ENCODE assay signal across 20 mouse cellular contexts in genomic region chr1:100079812-100080211, GRCm38 (mm10).
DNase-seq lines count a peak whose midpoint lies in the region; ATAC-seq and TF ChIP-seq lines count a peak whose summit lies in the region.
"Had no signal": no experiment of that assay in that cellular context is flagged by ENCODE, and none has a peak within 500 bp of the region (broad histone marks: within the 10 kb centered on the region; RNA-seq: fewer than 3 reads in every experiment).

No protein-coding gene starts in this region.

- no peak overlapping the region for H3K27ac ChIP-seq in liver, postnatal 0 days (ENCODE audit: low read depth)
- H3K27ac ChIP-seq: embryonic facial prominence, embryonic 10.5 days; heart, adult 2 months; heart, embryonic 15.5 days; hindbrain, embryonic 13.5 days; hindbrain, postnatal 0 days had no signal

- no peak overlapping the region for H3K9ac ChIP-seq in liver, postnatal 0 days (replicated peaks)
- H3K9ac ChIP-seq: heart, embryonic 15.5 days; hindbrain, embryonic 13.5 days had no signal

- no peak overlapping the region for H3K4me2 ChIP-seq in liver, postnatal 0 days (ENCODE audit: low read depth, low read length)
- H3K4me2 ChIP-seq: heart, embryonic 11.5 days; heart, embryonic 15.5 days; hindbrain, embryonic 13.5 days had no signal

- TF ChIP-seq EP300 in liver, postnatal 0 days (IDR thresholded peaks at IDR 0.05; ENCODE audit: low read depth), result no peak

- TF ChIP-seq CTCF in liver, postnatal 0 days (IDR thresholded peaks at IDR 0.05; ENCODE audit: low read depth), result no peak

- peaks cover 4% of the 10 kb centered on the region; the same call in 1 of the 2 replicates for H3K9me3 ChIP-seq in liver, postnatal 0 days (ENCODE audit: low read length)
- H3K9me3 ChIP-seq: embryonic facial prominence, embryonic 10.5 days; heart, embryonic 15.5 days; hindbrain, embryonic 13.5 days had no signal

- H3K4me1 ChIP-seq in liver, postnatal 0 days (ENCODE audit: insufficient read depth), result no peaks in the 10 kb centered on the region
- H3K4me1 ChIP-seq: embryonic facial prominence, embryonic 10.5 days; heart, embryonic 15.5 days; hindbrain, embryonic 13.5 days had no signal

- no peak for DNase-seq in liver, postnatal 0 days
- DNase-seq in liver, result no peak
- DNase-seq in c-Kit-positive CD71-negative TER-119-negative erythroid progenitor cells, embryonic 14.5 days (ENCODE audit: low read depth), result peak; percentile 10
- DNase-seq in right cerebral cortex, postnatal 14 days, result no peak
- DNase-seq: adrenal gland, adult 8-10 months; adrenal gland, postnatal 36 days; cerebellum, adult 11-12 months; cerebellum, adult 9-10 months; cerebellum, postnatal 25 days; heart, adult 2 months; heart, postnatal 14 days had no signal

- no peak overlapping the region for H3K4me3 ChIP-seq in liver, postnatal 0 days (ENCODE audit: low read depth, low read length)
- H3K4me3 ChIP-seq: embryonic facial prominence, embryonic 10.5 days; heart, adult 2 months; heart, embryonic 15.5 days; hindbrain, embryonic 13.5 days had no signal

- peak; percentile 61 for ATAC-seq in liver, postnatal 0 days
- peak; percentile 100 for ATAC-seq in megakaryocyte progenitor cell, adult 5-6 weeks (replicated peaks; ENCODE audit: poor library complexity)
- no peak for ATAC-seq in CD4-positive, CD25-positive, alpha-beta regulatory T cell, adult 4 months
- no peak for ATAC-seq in megakaryocyte-erythroid progenitor cell, adult 5-6 weeks (replicated peaks; ENCODE audit: low FRiP score, low TSS enrichment, poor library complexity, severe bottlenecking)
- ATAC-seq: forebrain, embryonic 14.5 days; hindbrain, postnatal 0 days had no signal

- H3K27me3 ChIP-seq in liver, postnatal 0 days (ENCODE audit: insufficient read depth, low read length), result no peaks in the 10 kb centered on the region
- H3K27me3 ChIP-seq: heart, embryonic 15.5 days; hindbrain, embryonic 13.5 days had no signal

- WGBS in liver, postnatal 0 days (ENCODE audit: insufficient replicate concordance), result 34% methylated on average over 2 of the region's 2 CpGs

- H3K36me3 ChIP-seq in liver, postnatal 0 days (replicated peaks; ENCODE audit: insufficient read depth, low read length), result no peaks in the 10 kb centered on the region
- H3K36me3 ChIP-seq: embryonic facial prominence, embryonic 10.5 days; heart, embryonic 15.5 days; hindbrain, embryonic 13.5 days had no signal

Comparison
In these comparisons a context has a peak if more than half of its experiments do, and no peak if none do; other contexts are left out.
1. ATAC-seq: peak in liver, postnatal 0 days (single experiment) and megakaryocyte progenitor cell, adult 5-6 weeks (single experiment); none in CD4-positive, CD25-positive, alpha-beta regulatory T cell, adult 4 months (single experiment) and megakaryocyte-erythroid progenitor cell, adult 5-6 weeks (single experiment).